Mouse (Mus musculus) adrenal gland, postnatal 10 days (tissue): ENCODE measurements at regions not wholly inside any gene's neighbourhood (a gene's known extent, or its start where the extent isn't known, plus 50 kb on each side); places are given as distances from the start of the nearest gene placed in this dataset.
"Not testable (repeated sequence)": the region's sequence is repeated elsewhere in the genome, so short reads cannot be mapped to it uniquely, and the experiment has no call there.

Source experiments
- DNase-seq: peaks from one replicate; pipeline ENCODE4 v3.0.0; 2021; ENCODE audit warnings: mixed read lengths

GRCm38 (mm10) chr9:53045788-53046187 lies 202.1 kb downstream of the Ddx10 start:
- DNase-seq: no peak

- no peak for DNase-seq
Measured at GRCm38 (mm10) chr9:53033797-53034196, 214.1 kb downstream of the Ddx10 start.

- no peak for DNase-seq
Measured at GRCm38 (mm10) chr9:53022096-53022495, 225.8 kb downstream of the Ddx10 start.

- no peak for DNase-seq
Measured at GRCm38 (mm10) chr9:53010741-53011140, 237.1 kb downstream of the Ddx10 start.

GRCm38 (mm10) chr9:53007395-53007794 lies 240.5 kb downstream of the Ddx10 start:
- no peak for DNase-seq

- DNase-seq: no peak
Measured at GRCm38 (mm10) chr9:53006085-53006484, 241.8 kb downstream of the Ddx10 start.

GRCm38 (mm10) chr9:53004253-53004978 lies 243.4 kb downstream of the Ddx10 start:
- no peak for DNase-seq

- DNase-seq: no peak
Measured at GRCm38 (mm10) chr9:52976041-52976440, 271.8 kb downstream of the Ddx10 start.

GRCm38 (mm10) chr9:52965631-52966030 lies 282.2 kb downstream of the Ddx10 start:
- DNase-seq: peak; percentile 5

- DNase-seq: no peak
Measured at GRCm38 (mm10) chr9:52959668-52960067, 280.1 kb upstream of the AI593442 start.

GRCm38 (mm10) chr9:52957245-52957644 lies 277.7 kb upstream of the AI593442 start:
- no peak for DNase-seq

- DNase-seq: peak; percentile 48
Measured at GRCm38 (mm10) chr9:52944081-52944480, 264.5 kb upstream of the AI593442 start.

- DNase-seq: peak; percentile 18
Measured at GRCm38 (mm10) chr9:52941637-52941983, 262.0 kb upstream of the AI593442 start.

GRCm38 (mm10) chr9:52940964-52941636 lies 261.5 kb upstream of the AI593442 start:
- DNase-seq: peak; percentile 32

- no peak for DNase-seq
Measured at GRCm38 (mm10) chr9:52935082-52935481, 255.5 kb upstream of the AI593442 start.

- DNase-seq: peak; percentile 19
Measured at GRCm38 (mm10) chr9:52917516-52917915, 237.9 kb upstream of the AI593442 start.

GRCm38 (mm10) chr9:52888653-52889052 lies 209.1 kb upstream of the AI593442 start:
- not testable (repeated sequence) for DNase-seq

- not testable (repeated sequence) for DNase-seq
Measured at GRCm38 (mm10) chr9:52887997-52888396, 208.4 kb upstream of the AI593442 start.

- no peak for DNase-seq
Measured at GRCm38 (mm10) chr9:52867236-52867635, 187.7 kb upstream of the AI593442 start.

- DNase-seq: no peak
Measured at GRCm38 (mm10) chr9:52860327-52860726, 180.7 kb upstream of the AI593442 start.

GRCm38 (mm10) chr9:52858411-52858810 lies 178.8 kb upstream of the AI593442 start:
- no peak for DNase-seq

GRCm38 (mm10) chr9:52853338-52853737 lies 173.8 kb upstream of the AI593442 start:
- no peak for DNase-seq

GRCm38 (mm10) chr9:52850552-52850951 lies 171.0 kb upstream of the AI593442 start:
- DNase-seq: no peak

- no peak for DNase-seq
Measured at GRCm38 (mm10) chr9:52849931-52850330, 170.4 kb upstream of the AI593442 start.
